Mouse (Mus musculus) small intestine, adult 2 months (tissue): ENCODE results near the gene Hdgf. TPM values are rescaled to one million over a fixed set of nuclear protein-coding genes. Genes with fewer than 3 reads are reported as not detected.
"Not testable (repeated sequence)": the region's sequence is repeated elsewhere in the genome, so short reads cannot be mapped to it uniquely, and the experiment has no call there.

Source experiments
- H3K27ac ChIP-seq: fragments of 200-500 bp; 2 replicates; pipeline ENCODE4 v1.5.1; 2012; ENCODE audit warnings: low read depth, low read length, control low read depth, inconsistent platforms; ENCODE audit not compliant: insufficient read depth
- H3K27me3 ChIP-seq: fragments of 200-500 bp; 2 replicates; pipeline ENCODE4 v1.6.1; 2012; ENCODE audit warnings: mild to moderate bottlenecking, moderate library complexity, low read length, inconsistent platforms; ENCODE audit not compliant: control insufficient read depth, insufficient read depth
- H3K36me3 ChIP-seq: fragments of 200-500 bp; 2 replicates; pipeline ENCODE4 v1.6.1; 2012; ENCODE audit warnings: mild to moderate bottlenecking, low read length, control low read depth, inconsistent platforms; ENCODE audit not compliant: control insufficient read depth, insufficient read depth
- H3K4me1 ChIP-seq: fragments of 200-500 bp; 2 replicates; pipeline ENCODE4 v1.6.1; 2012; ENCODE audit warnings: low read length, inconsistent platforms, mixed read lengths; ENCODE audit not compliant: control insufficient read depth, insufficient read depth, insufficient read length
- H3K4me3 ChIP-seq: fragments of 200-500 bp; 2 replicates; pipeline ENCODE4 v1.5.1; 2012; ENCODE audit warnings: low read depth, mild to moderate bottlenecking, control low read depth, inconsistent platforms, low read length, moderate library complexity
- CTCF ChIP-seq: fragments of 200-500 bp; IDR thresholded peaks from 2 replicates; pipeline ENCODE4 v1.5.1; 2012; ENCODE audit warnings: low read depth, mild to moderate bottlenecking, control low read depth, inconsistent platforms, low read length, moderate library complexity, mixed read lengths; ENCODE audit not compliant: insufficient replicate concordance, insufficient read length; ENCODE audit errors: extremely low read depth
- POLR2A ChIP-seq: fragments of 200-500 bp; IDR thresholded peaks from 2 replicates; pipeline ENCODE4 v1.6.1; 2012; ENCODE audit warnings: low read depth, mild to moderate bottlenecking, control low read depth, inconsistent platforms, low read length, moderate library complexity
- WGBS: fragments of 180-500 bp; shearing (Covaris S2); methylation state at CpG from one replicate; pipeline ENCODE4 v1.1.7; 2018; 5-methylcytosine and 5-hydroxymethylcytosine counted together
- polyA plus RNA-seq: library from polyadenylated mRNA; depleted of rRNA; stranded (reverse); fragments of >200 nt; gene quantifications from 2 replicates; pipeline ENCODE4 v1.2.3, GENCODE M21; 2012

Hdgf gene
- polyA plus RNA-seq, 1 experiment: 44.5 TPM

- Histone ChIP-seq H3K36me3 (peaks cover 2% of the 10 kb centered on the region), H3K4me1 (peaks cover 7% of the 10 kb centered on the region; the same call in 1 of the 2 replicates), H3K4me3 (peak within 1 kb of the TSS; percentile 79), H3K27me3 (no peaks in the 10 kb centered on the region), H3K27ac (peak within 1 kb of the TSS; percentile 72)
- WGBS: under 1% methylated on average over 33 of the region's 33 CpGs
- TF ChIP-seq POLR2A: peak; percentile 76
- TF ChIP-seq CTCF: no peak
Measured at GRCm38 (mm10) chr3:87885281-87886003, 20.7 kb upstream of the Hdgf start, which contains the start of gene Prcc. Gene Prcc (minus strand): TSS chr3:87885608.

GRCm38 (mm10) chr3:87886004-87886365 lies 20.1 kb upstream of the Hdgf start:
- H3K27me3 ChIP-seq: no peaks in the 10 kb centered on the region
- H3K4me1 ChIP-seq: peaks cover 7% of the 10 kb centered on the region; the same call in 1 of the 2 replicates
- no peaks in the 10 kb centered on the region for H3K36me3 ChIP-seq
- TF ChIP-seq POLR2A (no peak), CTCF (no peak)
- H3K27ac ChIP-seq: no peak overlapping the region
- 6% methylated on average over 10 of the region's 10 CpGs for WGBS
- H3K4me3 ChIP-seq: peak overlapping the region; percentile 64

GRCm38 (mm10) chr3:87886416-87886815 lies 19.7 kb upstream of the Hdgf start:
- TF ChIP-seq POLR2A: no peak
- TF ChIP-seq CTCF: no peak
- Histone ChIP-seq H3K36me3 (no peaks in the 10 kb centered on the region), H3K4me3 (no peak overlapping the region), H3K4me1 (peaks cover 7% of the 10 kb centered on the region; the same call in 1 of the 2 replicates), H3K27me3 (no peaks in the 10 kb centered on the region), H3K27ac (no peak overlapping the region)
- WGBS: 84% methylated on average over 6 of the region's 6 CpGs

- H3K27me3 ChIP-seq, H3K4me3 ChIP-seq, H3K27ac ChIP-seq, H3K4me1 ChIP-seq, H3K36me3 ChIP-seq: not testable (repeated sequence)
- 86% methylated on average over 4 of the region's 4 CpGs for WGBS
Measured at GRCm38 (mm10) chr3:87887400-87887799, 18.7 kb upstream of the Hdgf start.

- 70% methylated on average over 3 of the region's 3 CpGs for WGBS
Measured at GRCm38 (mm10) chr3:87891481-87891880, 14.6 kb upstream of the Hdgf start.

GRCm38 (mm10) chr3:87893367-87893905 lies 12.7 kb upstream of the Hdgf start:
- no peak overlapping the region for H3K4me3 ChIP-seq
- no peaks in the 10 kb centered on the region for H3K27me3 ChIP-seq
- H3K27ac ChIP-seq: no peak overlapping the region
- 76% methylated on average over 3 of the region's 3 CpGs for WGBS
- H3K36me3 ChIP-seq: no peaks in the 10 kb centered on the region
- H3K4me1 ChIP-seq: no peaks in the 10 kb centered on the region
- TF ChIP-seq POLR2A (no peak), CTCF (no peak)

More at GRCm38 (mm10) chr3:87891481-87891880, 14.6 kb upstream of the Hdgf start:
- Histone ChIP-seq H3K36me3 (no peaks in the 10 kb centered on the region), H3K27ac (no peak overlapping the region), H3K4me1 (no peaks in the 10 kb centered on the region), H3K27me3 (no peaks in the 10 kb centered on the region), H3K4me3 (no peak overlapping the region)
- no peak for TF ChIP-seq POLR2A
- no peak for TF ChIP-seq CTCF

- 52% methylated on average over 3 of the region's 3 CpGs for WGBS
- no peaks in the 10 kb centered on the region for H3K4me1 ChIP-seq
- TF ChIP-seq POLR2A: no peak
- TF ChIP-seq CTCF: no peak
- H3K27me3 ChIP-seq: no peaks in the 10 kb centered on the region
- H3K4me3 ChIP-seq: no peak overlapping the region
- H3K36me3 ChIP-seq: no peaks in the 10 kb centered on the region
- H3K27ac ChIP-seq: no peak overlapping the region
Measured at GRCm38 (mm10) chr3:87899266-87899665, 6.9 kb upstream of the Hdgf start.
